ENCODE assay signal across 8 mouse cellular contexts in the genomic region with DNA sequence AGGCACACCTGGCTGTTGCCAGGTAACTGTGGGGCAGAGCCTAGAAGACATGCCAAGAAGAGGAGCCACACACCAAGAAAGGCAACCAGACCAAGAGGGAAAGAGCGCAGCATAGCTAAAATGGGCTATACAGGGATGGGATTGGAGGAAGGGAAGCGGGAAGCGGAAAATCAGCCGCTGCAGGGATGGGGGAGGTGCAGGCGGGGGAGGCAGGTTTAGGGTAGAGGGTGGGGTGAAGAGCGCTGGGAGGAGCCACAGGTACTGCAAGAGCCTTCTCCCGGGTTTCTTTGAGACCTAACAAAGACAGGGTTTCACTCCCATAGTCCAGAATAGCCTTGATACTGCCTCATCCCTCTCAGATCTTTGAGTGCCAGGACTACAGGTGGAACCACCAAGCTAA. TPM values are rescaled to one million over a fixed set of nuclear protein-coding genes. Genes with fewer than 3 reads are reported as not detected.
A peak's percentile ranks its signal among the peaks of the same experiment; 100 is the strongest.
DNase-seq lines count a peak whose midpoint lies in the region; ATAC-seq and TF ChIP-seq lines count a peak whose summit lies in the region.

No protein-coding gene starts in this region.

- H3K9me3 ChIP-seq in forebrain, embryonic 13.5 days (replicated peaks), result no peaks in the 10 kb centered on the region
- H3K9me3 ChIP-seq in liver, embryonic 11.5 days (ENCODE audit: control insufficient read depth, low read length), result no peaks in the 10 kb centered on the region

- DNase-seq in layer of hippocampus, adult 2 months (ENCODE audit: low spot score in 2 of 2), result peak in 1 of 2 experiments; percentile 5
- no peak for DNase-seq in layer of hippocampus, postnatal 14 days (ENCODE audit: low spot score in 2 of 2)
- DNase-seq in liver, embryonic 11.5 days (ENCODE audit: low spot score), result no peak
- no peak for DNase-seq in thymus, adult 2 months
- DNase-seq in adrenal gland, postnatal 10 days, result no peak
- no peak for DNase-seq in heart, adult 18-20 months

- TF ChIP-seq POLR2A in small intestine, adult 2 months (IDR thresholded peaks at IDR 0.05; ENCODE audit: low read depth, low read length), result no peak
- no peak for TF ChIP-seq POLR2A in thymus, adult 2 months (IDR thresholded peaks at IDR 0.05; ENCODE audit: control insufficient read depth, extremely low read depth, insufficient read depth, low read length, poor library complexity)

- H3K4me1 ChIP-seq in forebrain, embryonic 13.5 days, result no peaks in the 10 kb centered on the region
- peaks cover 4% of the 10 kb centered on the region; the same call in 1 of the 2 replicates for H3K4me1 ChIP-seq in liver, embryonic 11.5 days (replicated peaks; ENCODE audit: control insufficient read depth, insufficient read depth, low read length)
- peaks cover 18% of the 10 kb centered on the region; the same call in 1 of the 2 replicates for H3K4me1 ChIP-seq in small intestine, adult 2 months (ENCODE audit: control insufficient read depth, insufficient read depth, insufficient read length, low read length)
- H3K4me1 ChIP-seq in thymus, adult 2 months (replicated peaks; ENCODE audit: control insufficient read depth, insufficient read depth, low read length), result no peaks in the 10 kb centered on the region

- no peak for ATAC-seq in forebrain, embryonic 13.5 days
- ATAC-seq in liver, embryonic 11.5 days (replicated peaks; ENCODE audit: low FRiP score), result no peak

- no peaks in the 10 kb centered on the region for H3K27me3 ChIP-seq in forebrain, embryonic 13.5 days
- H3K27me3 ChIP-seq in liver, embryonic 11.5 days (replicated peaks; ENCODE audit: control insufficient read depth, insufficient read depth, low read length), result peaks cover 7% of the 10 kb centered on the region
- H3K27me3 ChIP-seq in small intestine, adult 2 months (ENCODE audit: control insufficient read depth, insufficient read depth, low read length), result no peaks in the 10 kb centered on the region
- H3K27me3 ChIP-seq in thymus, adult 2 months (ENCODE audit: control insufficient read depth, insufficient read depth, low read length), result no peaks in the 10 kb centered on the region

- H3K9ac ChIP-seq in forebrain, embryonic 13.5 days, result no peak overlapping the region
- H3K9ac ChIP-seq in liver, embryonic 11.5 days (ENCODE audit: low read depth, low read length), result no peak overlapping the region

- H3K36me3 ChIP-seq in forebrain, embryonic 13.5 days (ENCODE audit: poor library complexity, severe bottlenecking), result no peaks in the 10 kb centered on the region
- H3K36me3 ChIP-seq in liver, embryonic 11.5 days (ENCODE audit: control insufficient read depth, insufficient read depth, low read length), result no peaks in the 10 kb centered on the region
- no peaks in the 10 kb centered on the region for H3K36me3 ChIP-seq in small intestine, adult 2 months (ENCODE audit: control insufficient read depth, insufficient read depth, low read length)
- H3K36me3 ChIP-seq in thymus, adult 2 months (ENCODE audit: control insufficient read depth, insufficient read depth, low read length), result no peaks in the 10 kb centered on the region

- 0 out of 2 replicates have a peak overlapping the region, but pooled peaks have one; percentile 25 for H3K4me2 ChIP-seq in forebrain, embryonic 13.5 days
- peak overlapping the region; percentile 28; the same call in 1 of the 2 replicates for H3K4me2 ChIP-seq in liver, embryonic 11.5 days

- H3K27ac ChIP-seq in layer of hippocampus, adult 2 months, result no peak overlapping the region
- H3K27ac ChIP-seq in forebrain, embryonic 13.5 days, result no peak overlapping the region
- no peak overlapping the region for H3K27ac ChIP-seq in liver, embryonic 11.5 days (ENCODE audit: low read depth, low read length)
- 0 out of 2 replicates have a peak overlapping the region, but pooled peaks have one; percentile 89 for H3K27ac ChIP-seq in small intestine, adult 2 months (ENCODE audit: insufficient read depth, low read depth, low read length)
- no peak overlapping the region for H3K27ac ChIP-seq in thymus, adult 2 months (ENCODE audit: control insufficient read depth, insufficient read depth, low read length)

- no peak for TF ChIP-seq CTCF in layer of hippocampus, adult 2 months (conservative IDR thresholded peaks at IDR 0.05)
- no peak for TF ChIP-seq CTCF in small intestine, adult 2 months (IDR thresholded peaks at IDR 0.05; ENCODE audit: extremely low read depth, insufficient read length, insufficient replicate concordance, low read depth, low read length)
- TF ChIP-seq CTCF in thymus, adult 2 months (IDR thresholded peaks at IDR 0.05; ENCODE audit: borderline replicate concordance, control insufficient read depth, extremely low read depth, insufficient read depth, low read length, poor library complexity), result no peak

- H3K4me3 ChIP-seq in layer of hippocampus, adult 2 months, result peak overlapping the region; percentile 23; the same call in 1 of the 2 replicates
- no peak overlapping the region for H3K4me3 ChIP-seq in forebrain, embryonic 13.5 days
- no peak overlapping the region for H3K4me3 ChIP-seq in liver, embryonic 11.5 days (ENCODE audit: low read depth, low read length)
- peak overlapping the region; percentile 16 for H3K4me3 ChIP-seq in small intestine, adult 2 months (ENCODE audit: low read depth, low read length)
- H3K4me3 ChIP-seq in thymus, adult 2 months (ENCODE audit: control insufficient read depth, insufficient read depth, low read length), result no peak overlapping the region

- 11% methylated on average over 7 of the region's 7 CpGs for WGBS in forebrain, embryonic 13.5 days
- WGBS in liver, embryonic 11.5 days, result 10% methylated on average over 7 of the region's 7 CpGs
- WGBS in small intestine, adult 2 months, result 14% methylated on average over 7 of the region's 7 CpGs
- 64% methylated on average over 7 of the region's 7 CpGs for WGBS in thymus, adult 2 months

RNA-seq across cellular contexts. Expression of gene Srsf5, which starts 22.4 kb away (rescaled TPM):
- total RNA-seq in layer of hippocampus, adult 2 months (2021), result 100 to 1,000 TPM; 356 to 358 TPM
- total RNA-seq in layer of hippocampus, postnatal 14 days (2021), result 100 to 1,000 TPM; 355 to 387 TPM
- 528 and 549 TPM in 2 replicates for polyA plus RNA-seq in forebrain, embryonic 13.5 days (2015; fragmentation: Nextera tagmentation; extraction: Ambion mirVana)
- polyA plus RNA-seq in liver, embryonic 11.5 days (2014; fragmentation: Nextera tagmentation; extraction: Ambion mirVana), result 423 and 425 TPM in 2 replicates
- 90.3 and 250 TPM in 2 replicates for polyA plus RNA-seq in small intestine, adult 2 months (2012; rRNA removed)
- polyA plus RNA-seq in thymus, adult 2 months (2012; rRNA removed), result 511 and 515 TPM in 2 replicates
- total RNA-seq in adrenal gland, postnatal 10 days (2021), result 100 to 1,000 TPM; 303 to 435 TPM
- 100 to 1,000 TPM in 1 of 2 experiments, 10 to 100 TPM in 1; 89.4 to 117 TPM for total RNA-seq in heart, adult 18-20 months (2021)

RNA-seq across cellular contexts. Expression of gene Slc10a1, which starts 45.6 kb away (rescaled TPM):
- not detected for total RNA-seq in layer of hippocampus, adult 2 months (2021)
- not detected for total RNA-seq in layer of hippocampus, postnatal 14 days (2021)
- polyA plus RNA-seq in forebrain, embryonic 13.5 days (2015; fragmentation: Nextera tagmentation; extraction: Ambion mirVana), result 0.54 and 0.62 TPM in 2 replicates
- 0.47 and 0.95 TPM in 2 replicates for polyA plus RNA-seq in liver, embryonic 11.5 days (2014; fragmentation: Nextera tagmentation; extraction: Ambion mirVana)
- polyA plus RNA-seq in small intestine, adult 2 months (2012; rRNA removed), result not detected in 2 replicates
- 0.07 and 1.9 TPM in 2 replicates for polyA plus RNA-seq in thymus, adult 2 months (2012; rRNA removed)
- 10 to 100 TPM; 24.7 to 77.6 TPM for total RNA-seq in adrenal gland, postnatal 10 days (2021)
- total RNA-seq in heart, adult 18-20 months (2021), result not detected

Comparison
In these comparisons a context has a peak if more than half of its experiments do, and no peak if none do; other contexts are left out.
1. H3K4me3 ChIP-seq: peak in layer of hippocampus, adult 2 months (single experiment) and small intestine, adult 2 months (single experiment); none in forebrain, embryonic 13.5 days (single experiment), liver, embryonic 11.5 days (single experiment) and thymus, adult 2 months (single experiment).
2. RNA of gene Slc10a1, which starts 45.6 kb away (total RNA-seq): 24.7 to 77.6 TPM in adrenal gland, postnatal 10 days; not detected in layer of hippocampus, adult 2 months, not detected in layer of hippocampus, postnatal 14 days and not detected in heart, adult 18-20 months; every median in the first group is over 10 times any median in the second.